Mouse (Mus musculus): ENCODE results near the gene Mta3. TPM values are rescaled to one million over a fixed set of nuclear protein-coding genes. Genes with fewer than 3 reads are reported as not detected.

Mta3 gene
- polyA plus RNA-seq (2014; fragmentation: Nextera tagmentation; extraction: Ambion mirVana): 34.3 and 34.8 TPM in 2 replicates

GRCm38 (mm10) chr17:83706116-83706593, at the start of gene Mta3:
Gene Mta3 (plus strand): TSS chr17:83706163.
- Histone ChIP-seq H3K27me3 (ENCODE audit: control insufficient read depth, insufficient read depth, low read length) (no peaks in the 10 kb centered on the region), H3K4me3 (replicated peaks; ENCODE audit: low read length) (peak within 1 kb of the TSS; percentile 90), H3K9me3 (ENCODE audit: control insufficient read depth, low read length) (no peaks in the 10 kb centered on the region), H3K36me3 (replicated peaks; ENCODE audit: control insufficient read depth, insufficient read depth) (peaks cover 4% of the 10 kb centered on the region; the same call in 1 of the 2 replicates), H3K4me2 (replicated peaks) (peak within 1 kb of the TSS; percentile 93), H3K9ac (peak within 1 kb of the TSS; percentile 87), H3K27ac (peak within 1 kb of the TSS; percentile 90), H3K4me1 (replicated peaks; ENCODE audit: control insufficient read depth, insufficient read depth, low read length) (peaks cover 15% of the 10 kb centered on the region)
- 2% methylated on average over 33 of the region's 56 CpGs for WGBS
- peak; percentile 72 for ATAC-seq (ENCODE audit: low FRiP score)
- DNase-seq (ENCODE audit: low spot score): peak; percentile 35

GRCm38 (mm10) chr17:83657375-83657774, 48.6 kb upstream of the Mta3 start:
- 84% methylated on average over 9 of the region's 9 CpGs for WGBS

GRCm38 (mm10) chr17:83658943-83659342, 47.0 kb upstream of the Mta3 start:
- H3K4me2 ChIP-seq (replicated peaks): no peak overlapping the region
- no peaks in the 10 kb centered on the region for H3K9me3 ChIP-seq (ENCODE audit: control insufficient read depth, low read length)
- DNase-seq (ENCODE audit: low spot score) (no peak), ATAC-seq (ENCODE audit: low FRiP score) (no peak)
- H3K4me1 ChIP-seq (replicated peaks; ENCODE audit: control insufficient read depth, insufficient read depth, low read length): no peaks in the 10 kb centered on the region; the same call in 1 of the 2 replicates
- no peaks in the 10 kb centered on the region for H3K27me3 ChIP-seq (ENCODE audit: control insufficient read depth, insufficient read depth, low read length)
- H3K9ac ChIP-seq: no peak overlapping the region
- 78% methylated on average over 1 of the region's 1 CpGs for WGBS
- H3K27ac ChIP-seq: no peak overlapping the region
- no peak overlapping the region for H3K4me3 ChIP-seq (replicated peaks; ENCODE audit: low read length)
- no peaks in the 10 kb centered on the region for H3K36me3 ChIP-seq (replicated peaks; ENCODE audit: control insufficient read depth, insufficient read depth)

More at GRCm38 (mm10) chr17:83657375-83657774, 48.6 kb upstream of the Mta3 start:
- H3K9ac ChIP-seq: no peak overlapping the region
- DNase-seq (ENCODE audit: low spot score) (no peak), ATAC-seq (ENCODE audit: low FRiP score) (no peak)
- H3K27me3 ChIP-seq (ENCODE audit: control insufficient read depth, insufficient read depth, low read length): no peaks in the 10 kb centered on the region
- H3K4me3 ChIP-seq (replicated peaks; ENCODE audit: low read length): no peak overlapping the region
- no peak overlapping the region for H3K4me2 ChIP-seq (replicated peaks)
- no peaks in the 10 kb centered on the region for H3K9me3 ChIP-seq (ENCODE audit: control insufficient read depth, low read length)
- no peaks in the 10 kb centered on the region; the same call in 1 of the 2 replicates for H3K4me1 ChIP-seq (replicated peaks; ENCODE audit: control insufficient read depth, insufficient read depth, low read length)
- H3K27ac ChIP-seq: no peak overlapping the region
- no peaks in the 10 kb centered on the region for H3K36me3 ChIP-seq (replicated peaks; ENCODE audit: control insufficient read depth, insufficient read depth)

- Histone ChIP-seq H3K27me3 (ENCODE audit: control insufficient read depth, insufficient read depth, low read length) (no peaks in the 10 kb centered on the region), H3K36me3 (replicated peaks; ENCODE audit: control insufficient read depth, insufficient read depth) (no peaks in the 10 kb centered on the region)
- WGBS: 44% methylated on average over 8 of the region's 8 CpGs
Observed at GRCm38 (mm10) chr17:83664761-83665160, 41.2 kb upstream of the Mta3 start.

GRCm38 (mm10) chr17:83666597-83667287, 39.2 kb upstream of the Mta3 start:
- no peak overlapping the region for H3K27ac ChIP-seq
- whole genome bisulfite sequencing: 74% methylated on average over 13 of the region's 13 CpGs
- H3K4me1 ChIP-seq (replicated peaks; ENCODE audit: control insufficient read depth, insufficient read depth, low read length): no peaks in the 10 kb centered on the region
- no peak for ATAC-seq (ENCODE audit: low FRiP score)
- no peaks in the 10 kb centered on the region for H3K27me3 ChIP-seq (ENCODE audit: control insufficient read depth, insufficient read depth, low read length)
- H3K9me3 ChIP-seq (ENCODE audit: control insufficient read depth, low read length): no peaks in the 10 kb centered on the region
- DNase-seq (ENCODE audit: low spot score): no peak
- no peak overlapping the region for H3K9ac ChIP-seq
- H3K4me3 ChIP-seq (replicated peaks; ENCODE audit: low read length): no peak overlapping the region
- no peak overlapping the region for H3K4me2 ChIP-seq (replicated peaks)
- H3K36me3 ChIP-seq (replicated peaks; ENCODE audit: control insufficient read depth, insufficient read depth): no peaks in the 10 kb centered on the region

More at GRCm38 (mm10) chr17:83664761-83665160, 41.2 kb upstream of the Mta3 start:
- no peak for ATAC-seq (ENCODE audit: low FRiP score)
- H3K4me3 ChIP-seq (replicated peaks; ENCODE audit: low read length): no peak overlapping the region
- H3K9me3 ChIP-seq (ENCODE audit: control insufficient read depth, low read length): no peaks in the 10 kb centered on the region
- H3K9ac ChIP-seq: no peak overlapping the region
- DNase-seq (ENCODE audit: low spot score): no peak
- H3K4me2 ChIP-seq (replicated peaks): no peak overlapping the region
- H3K27ac ChIP-seq: no peak overlapping the region
- H3K4me1 ChIP-seq (replicated peaks; ENCODE audit: control insufficient read depth, insufficient read depth, low read length): no peaks in the 10 kb centered on the region

GRCm38 (mm10) chr17:83667934-83668690, 37.9 kb upstream of the Mta3 start:
- H3K27ac ChIP-seq: no peak overlapping the region
- no peak overlapping the region for H3K9ac ChIP-seq
- H3K27me3 ChIP-seq (ENCODE audit: control insufficient read depth, insufficient read depth, low read length): no peaks in the 10 kb centered on the region
- H3K9me3 ChIP-seq (ENCODE audit: control insufficient read depth, low read length): no peaks in the 10 kb centered on the region
- H3K4me2 ChIP-seq (replicated peaks): no peak overlapping the region
- DNase-seq (ENCODE audit: low spot score): no peak
- H3K36me3 ChIP-seq (replicated peaks; ENCODE audit: control insufficient read depth, insufficient read depth): no peaks in the 10 kb centered on the region
- H3K4me1 ChIP-seq (replicated peaks; ENCODE audit: control insufficient read depth, insufficient read depth, low read length): no peaks in the 10 kb centered on the region
- no peak for ATAC-seq (ENCODE audit: low FRiP score)
- no peak overlapping the region for H3K4me3 ChIP-seq (replicated peaks; ENCODE audit: low read length)
- 91% methylated on average over 3 of the region's 3 CpGs for WGBS

GRCm38 (mm10) chr17:83672685-83673084, 33.3 kb upstream of the Mta3 start:
- no peaks in the 10 kb centered on the region for H3K9me3 ChIP-seq (ENCODE audit: control insufficient read depth, low read length)
- no peaks in the 10 kb centered on the region for H3K27me3 ChIP-seq (ENCODE audit: control insufficient read depth, insufficient read depth, low read length)
- no peak overlapping the region for H3K27ac ChIP-seq
- no peak overlapping the region for H3K9ac ChIP-seq
- DNase-seq (ENCODE audit: low spot score) (no peak), ATAC-seq (ENCODE audit: low FRiP score) (no peak)
- no peak overlapping the region for H3K4me3 ChIP-seq (replicated peaks; ENCODE audit: low read length)
- WGBS: 88% methylated on average over 4 of the region's 4 CpGs
- no peak overlapping the region for H3K4me2 ChIP-seq (replicated peaks)
- no peaks in the 10 kb centered on the region for H3K36me3 ChIP-seq (replicated peaks; ENCODE audit: control insufficient read depth, insufficient read depth)
- no peaks in the 10 kb centered on the region for H3K4me1 ChIP-seq (replicated peaks; ENCODE audit: control insufficient read depth, insufficient read depth, low read length)

- Histone ChIP-seq H3K9me3 (ENCODE audit: control insufficient read depth, low read length) (no peaks in the 10 kb centered on the region), H3K4me1 (replicated peaks; ENCODE audit: control insufficient read depth, insufficient read depth, low read length) (no peaks in the 10 kb centered on the region), H3K4me2 (replicated peaks) (no peak overlapping the region), H3K27me3 (ENCODE audit: control insufficient read depth, insufficient read depth, low read length) (no peaks in the 10 kb centered on the region), H3K27ac (no peak overlapping the region), H3K36me3 (replicated peaks; ENCODE audit: control insufficient read depth, insufficient read depth) (no peaks in the 10 kb centered on the region), H3K4me3 (replicated peaks; ENCODE audit: low read length) (no peak overlapping the region), H3K9ac (no peak overlapping the region)
- ATAC-seq (ENCODE audit: low FRiP score) (no peak), DNase-seq (ENCODE audit: low spot score) (no peak)
- 88% methylated on average over 1 of the region's 1 CpGs for WGBS
Observed at GRCm38 (mm10) chr17:83677370-83677769, 28.6 kb upstream of the Mta3 start.

GRCm38 (mm10) chr17:83681977-83682376, 24.0 kb upstream of the Mta3 start:
- WGBS: 52% methylated on average over 7 of the region's 7 CpGs
- Histone ChIP-seq H3K4me2 (replicated peaks) (no peak overlapping the region), H3K9me3 (ENCODE audit: control insufficient read depth, low read length) (no peaks in the 10 kb centered on the region), H3K9ac (no peak overlapping the region), H3K4me1 (replicated peaks; ENCODE audit: control insufficient read depth, insufficient read depth, low read length) (no peaks in the 10 kb centered on the region), H3K4me3 (replicated peaks; ENCODE audit: low read length) (no peak overlapping the region), H3K36me3 (replicated peaks; ENCODE audit: control insufficient read depth, insufficient read depth) (no peaks in the 10 kb centered on the region), H3K27ac (no peak overlapping the region), H3K27me3 (ENCODE audit: control insufficient read depth, insufficient read depth, low read length) (no peaks in the 10 kb centered on the region)
- DNase-seq (ENCODE audit: low spot score) (no peak), ATAC-seq (ENCODE audit: low FRiP score) (no peak)

Data from hindbrain, embryonic 14.5 days (tissue).